Mouse (Mus musculus) embryonic facial prominence, embryonic 14.5 days (tissue): ENCODE measurements around the gene Cptp. TPM values are rescaled to one million over a fixed set of nuclear protein-coding genes. Genes with fewer than 3 reads are reported as not detected.
A peak's percentile ranks its signal among the peaks of the same experiment; 100 is the strongest.

Experiments
- ATAC-seq: fragments of 200-750 bp; cut with Nextera tagmentation; 2 replicates; pipeline ENCODE4 v1.8.0; 2017; ENCODE audit warnings: low read depth, moderate number of reproducible peaks, moderate TSS enrichment
- DNase-seq: peaks from one replicate; pipeline ENCODE4 v3.0.0-alpha.2; 2015; ENCODE audit warnings: low spot score
- H3K27ac ChIP-seq: fragments of 300-500 bp; sonication (generic); replicated peaks from 2 replicates; pipeline ENCODE4 v1.5.1; 2014; ENCODE audit warnings: low read depth, mild to moderate bottlenecking, low read length, moderate library complexity
- H3K27me3 ChIP-seq: fragments of 300-500 bp; sonication (generic); replicated peaks from 2 replicates; pipeline ENCODE4 v1.6.1; 2014; ENCODE audit warnings: low read length; ENCODE audit not compliant: control insufficient read depth, insufficient read depth
- H3K36me3 ChIP-seq: fragments of 300-500 bp; sonication (generic); 2 replicates; pipeline ENCODE4 v1.6.1; 2014; ENCODE audit warnings: low read length, mixed read lengths; ENCODE audit not compliant: control insufficient read depth, insufficient read depth
- H3K4me1 ChIP-seq: fragments of 300-500 bp; sonication (generic); 2 replicates; pipeline ENCODE4 v1.6.1; 2014; ENCODE audit warnings: antibody characterized with exemption, low read length; ENCODE audit not compliant: control insufficient read depth, insufficient read depth
- H3K4me2 ChIP-seq: fragments of 300-500 bp; sonication (generic); 2 replicates; pipeline ENCODE4 v1.6.1; 2014; ENCODE audit warnings: low read depth, mild to moderate bottlenecking, low read length, moderate library complexity, mixed read lengths
- H3K4me3 ChIP-seq: fragments of 300-500 bp; sonication (generic); 2 replicates; pipeline ENCODE4 v1.5.1; 2014; ENCODE audit warnings: low read depth, mild to moderate bottlenecking, low read length
- H3K9ac ChIP-seq: fragments of 300-500 bp; sonication (generic); 2 replicates; pipeline ENCODE4 v1.6.1; 2014; ENCODE audit warnings: low read depth, mild to moderate bottlenecking, low read length, moderate library complexity, mixed read lengths
- H3K9me3 ChIP-seq: fragments of 300-500 bp; sonication (generic); 2 replicates; pipeline ENCODE4 v1.6.1; 2016; ENCODE audit warnings: low read length; ENCODE audit not compliant: control insufficient read depth
- WGBS: fragments of 180-500 bp; shearing (Covaris S2); extraction: QIAGEN DNeasy Blood & Tissue Kit; methylation state at CpG from one replicate; pipeline ENCODE4 v1.1.7; 2014; 5-methylcytosine and 5-hydroxymethylcytosine counted together
- polyA plus RNA-seq: library from polyadenylated mRNA; unstranded; fragments of >200 nt; fragmentation: Nextera tagmentation; extraction: Ambion mirVana; gene quantifications from 2 replicates; pipeline ENCODE4 v1.2.1, GENCODE M21; 2014

Gene Cptp
- polyA plus RNA-seq, result 15.6 and 16.5 TPM in 2 replicates

GRCm38 (mm10) chr4:155869317-155870033 is at the start of gene Cptp, which contains the start of gene Ints11:
Cptp (minus strand) TSS chr4:155869440.
Ints11 (plus strand) TSS chr4:155869546.
- Histone ChIP-seq H3K36me3 (peaks cover 39% of the 10 kb centered on the region), H3K27ac (0 out of 2 replicates have a peak within 1 kb of the TSS, but pooled peaks have one; percentile 17), H3K27me3 (no peaks in the 10 kb centered on the region), H3K4me3 (peak within 1 kb of the TSS; percentile 68), H3K4me2 (peak within 1 kb of the TSS; percentile 88), H3K9me3 (no peaks in the 10 kb centered on the region), H3K4me1 (peaks cover 12% of the 10 kb centered on the region), H3K9ac (peak within 1 kb of the TSS; percentile 83)
- DNase-seq (peak; percentile 97), ATAC-seq (peak; percentile 98)
- WGBS, result under 1% methylated on average over 53 of the region's 63 CpGs

- H3K4me1 ChIP-seq, result no peaks in the 10 kb centered on the region
- H3K9ac ChIP-seq, result no peak overlapping the region
- WGBS, result 90% methylated on average over 4 of the region's 4 CpGs
- no peak for ATAC-seq
- no peaks in the 10 kb centered on the region for H3K27me3 ChIP-seq
- no peaks in the 10 kb centered on the region for H3K9me3 ChIP-seq
- no peak overlapping the region for H3K4me2 ChIP-seq
- peaks cover 27% of the 10 kb centered on the region for H3K36me3 ChIP-seq
- H3K27ac ChIP-seq, result no peak overlapping the region
- H3K4me3 ChIP-seq, result no peak overlapping the region
- no peak for DNase-seq
Observed at GRCm38 (mm10) chr4:155908751-155909150, 39.5 kb upstream of the Cptp start.

- Histone ChIP-seq H3K4me1 (no peaks in the 10 kb centered on the region), H3K27me3 (no peaks in the 10 kb centered on the region), H3K4me3 (no peak overlapping the region), H3K36me3 (peaks cover 32% of the 10 kb centered on the region), H3K9me3 (no peaks in the 10 kb centered on the region), H3K27ac (no peak overlapping the region), H3K9ac (no peak overlapping the region), H3K4me2 (no peak overlapping the region)
- 81% methylated on average over 7 of the region's 7 CpGs for WGBS
- DNase-seq (no peak), ATAC-seq (no peak)
Observed at GRCm38 (mm10) chr4:155908281-155908680, 39.0 kb upstream of the Cptp start.

- ATAC-seq, result no peak
- Histone ChIP-seq H3K27me3 (no peaks in the 10 kb centered on the region), H3K36me3 (peaks cover 45% of the 10 kb centered on the region), H3K4me2 (no peak overlapping the region), H3K9ac (no peak overlapping the region), H3K9me3 (no peaks in the 10 kb centered on the region), H3K4me1 (no peaks in the 10 kb centered on the region), H3K27ac (no peak overlapping the region), H3K4me3 (no peak overlapping the region)
- DNase-seq, result no peak
- WGBS, result 88% methylated on average over 11 of the region's 11 CpGs
Observed at GRCm38 (mm10) chr4:155907003-155907402, 37.8 kb upstream of the Cptp start.

GRCm38 (mm10) chr4:155906125-155906524 is 36.9 kb upstream of the Cptp start:
- no peaks in the 10 kb centered on the region for H3K27me3 ChIP-seq
- H3K9me3 ChIP-seq, result no peaks in the 10 kb centered on the region
- no peak overlapping the region for H3K4me2 ChIP-seq
- no peak for DNase-seq
- H3K4me1 ChIP-seq, result no peaks in the 10 kb centered on the region
- H3K9ac ChIP-seq, result no peak overlapping the region
- ATAC-seq, result no peak
- no peak overlapping the region for H3K4me3 ChIP-seq
- H3K27ac ChIP-seq, result no peak overlapping the region
- 84% methylated on average over 9 of the region's 9 CpGs for WGBS
- peaks cover 53% of the 10 kb centered on the region for H3K36me3 ChIP-seq

- H3K9ac ChIP-seq, result no peak overlapping the region
- 87% methylated on average over 13 of the region's 13 CpGs for WGBS
- peaks cover 58% of the 10 kb centered on the region for H3K36me3 ChIP-seq
- no peaks in the 10 kb centered on the region for H3K4me1 ChIP-seq
- no peak overlapping the region for H3K27ac ChIP-seq
- ATAC-seq (no peak), DNase-seq (no peak)
- H3K27me3 ChIP-seq, result no peaks in the 10 kb centered on the region
- no peaks in the 10 kb centered on the region for H3K9me3 ChIP-seq
- no peak overlapping the region for H3K4me2 ChIP-seq
- H3K4me3 ChIP-seq, result no peak overlapping the region
Observed at GRCm38 (mm10) chr4:155905634-155906033, 36.4 kb upstream of the Cptp start.

GRCm38 (mm10) chr4:155904318-155905102 is 35.3 kb upstream of the Cptp start:
- WGBS, result 90% methylated on average over 13 of the region's 13 CpGs

GRCm38 (mm10) chr4:155903246-155903645 is 34.0 kb upstream of the Cptp start:
- Histone ChIP-seq H3K4me3 (no peak overlapping the region), H3K9me3 (no peaks in the 10 kb centered on the region), H3K9ac (no peak overlapping the region), H3K4me2 (no peak overlapping the region), H3K4me1 (no peaks in the 10 kb centered on the region), H3K36me3 (peaks cover 79% of the 10 kb centered on the region), H3K27ac (no peak overlapping the region), H3K27me3 (no peaks in the 10 kb centered on the region)
- no peak for ATAC-seq
- no peak for DNase-seq
- 95% methylated on average over 8 of the region's 13 CpGs for WGBS

More at GRCm38 (mm10) chr4:155904318-155905102, 35.3 kb upstream of the Cptp start:
- no peak overlapping the region for H3K4me3 ChIP-seq
- no peak overlapping the region for H3K27ac ChIP-seq
- ATAC-seq, result no peak
- H3K9ac ChIP-seq, result no peak overlapping the region
- peak; percentile 16 for DNase-seq
- H3K36me3 ChIP-seq, result peaks cover 67% of the 10 kb centered on the region
- no peaks in the 10 kb centered on the region for H3K4me1 ChIP-seq
- no peak overlapping the region for H3K4me2 ChIP-seq
- no peaks in the 10 kb centered on the region for H3K27me3 ChIP-seq
- no peaks in the 10 kb centered on the region for H3K9me3 ChIP-seq
